Mouse (Mus musculus): ENCODE data around the gene Hnrnpk.
A peak's percentile ranks its signal among the peaks of the same experiment; 100 is the strongest.
"Not testable (repeated sequence)": the region's sequence is repeated elsewhere in the genome, so short reads cannot be mapped to it uniquely, and the experiment has no call there.

Hnrnpk gene

DNA sequence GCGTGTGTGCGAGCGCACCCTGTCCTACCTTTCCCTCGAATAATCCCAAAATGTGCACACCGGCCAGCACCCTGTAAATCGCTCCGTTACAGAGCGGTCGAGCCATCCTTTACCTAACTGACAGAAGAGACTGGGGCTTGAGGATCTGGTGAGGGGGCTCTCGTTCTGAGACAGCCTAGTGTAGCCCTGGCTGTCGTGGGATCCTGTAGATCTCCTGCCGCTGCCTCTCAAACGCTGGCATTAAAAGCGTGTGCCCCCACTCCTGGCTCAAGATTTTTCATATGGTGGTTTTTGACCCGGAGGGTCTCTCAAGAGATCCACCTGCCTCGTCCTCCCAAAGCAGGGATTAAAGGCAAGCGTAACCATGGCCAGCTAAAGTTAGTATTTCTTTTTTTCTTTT lies at the start of gene Hnrnpk:
Hnrnpk (minus strand) TSS at position 101 of the 400 bp plus-strand sequence.
- not testable (repeated sequence) for DNase-seq (ENCODE audit: low read depth)

DNA sequence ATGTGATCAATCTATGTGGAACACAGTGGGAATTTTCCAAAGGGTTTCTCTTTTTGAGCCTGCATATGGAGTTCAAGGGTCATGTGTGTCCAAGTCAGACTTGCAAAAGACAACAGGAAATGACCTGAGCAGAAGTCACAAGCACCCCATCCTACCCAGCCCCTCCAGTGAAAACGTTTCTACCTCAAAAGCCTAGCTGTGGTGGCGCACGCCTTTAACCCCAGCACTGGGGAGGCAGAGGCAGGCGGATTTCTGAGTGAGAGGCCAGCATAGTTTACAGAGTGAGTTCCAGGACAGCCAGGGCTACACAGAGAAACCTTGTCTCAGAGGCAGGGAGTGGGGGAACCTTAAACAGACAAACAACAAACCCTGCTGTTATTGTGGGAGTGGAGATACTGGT lies 49.1 kb upstream of the Hnrnpk start:
- no peak for DNase-seq (ENCODE audit: low read depth)

DNA sequence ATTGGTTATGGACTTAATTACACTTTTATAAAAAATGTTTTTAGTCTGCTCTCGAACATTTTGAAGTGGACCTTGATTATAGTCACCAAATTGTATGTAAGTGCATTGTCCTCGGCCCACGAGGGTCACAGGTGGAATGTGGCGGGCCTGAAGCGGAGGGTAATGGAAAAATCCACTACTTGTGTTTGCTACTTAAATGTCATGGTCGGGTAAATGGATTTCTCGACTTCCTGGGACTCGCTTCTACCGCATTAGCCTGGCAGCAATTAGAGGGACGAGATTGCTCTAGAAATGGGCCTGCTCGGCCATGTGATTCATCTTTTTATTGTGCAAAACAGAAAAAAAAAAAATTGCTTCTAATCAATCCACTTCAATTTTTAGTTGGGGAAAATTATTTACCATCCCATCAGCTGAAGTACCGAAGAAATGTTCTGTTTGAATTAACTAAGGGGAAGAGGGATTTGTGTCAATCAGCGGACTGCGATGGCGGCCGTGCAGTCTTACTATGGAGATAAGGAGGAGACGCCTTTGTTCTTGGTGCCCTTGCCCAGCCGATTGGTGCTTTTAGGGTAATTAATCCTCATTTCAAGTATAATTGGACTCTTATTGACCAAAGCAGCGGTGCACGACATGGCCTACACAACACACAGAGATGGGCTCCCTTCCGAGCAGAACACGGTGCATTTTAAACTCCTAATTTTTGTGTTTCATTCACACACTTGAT lies 47.5 kb upstream of the Hnrnpk start:
- DNase-seq (ENCODE audit: low read depth): no peak

DNA sequence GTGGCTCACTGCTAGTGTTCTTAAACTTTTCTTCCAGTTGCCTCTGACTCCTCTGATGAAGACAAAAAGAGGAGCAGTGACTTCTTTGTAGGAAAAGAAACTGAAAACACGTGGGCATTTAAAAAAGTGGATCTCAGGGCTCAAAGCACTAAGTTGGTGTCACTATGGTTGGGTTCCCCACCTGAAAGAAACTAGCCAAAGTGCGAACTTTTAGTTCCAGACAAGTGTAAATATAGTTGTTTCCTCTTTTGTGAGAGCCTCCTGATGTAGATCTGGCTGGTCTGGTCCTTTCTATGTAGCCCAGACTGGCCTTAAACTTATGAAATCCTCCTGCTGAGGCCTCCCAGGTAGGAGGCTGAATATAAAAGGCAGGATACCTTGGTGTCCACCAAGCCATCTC lies 43.4 kb upstream of the Hnrnpk start:
- no peak for DNase-seq (ENCODE audit: low read depth)

DNA sequence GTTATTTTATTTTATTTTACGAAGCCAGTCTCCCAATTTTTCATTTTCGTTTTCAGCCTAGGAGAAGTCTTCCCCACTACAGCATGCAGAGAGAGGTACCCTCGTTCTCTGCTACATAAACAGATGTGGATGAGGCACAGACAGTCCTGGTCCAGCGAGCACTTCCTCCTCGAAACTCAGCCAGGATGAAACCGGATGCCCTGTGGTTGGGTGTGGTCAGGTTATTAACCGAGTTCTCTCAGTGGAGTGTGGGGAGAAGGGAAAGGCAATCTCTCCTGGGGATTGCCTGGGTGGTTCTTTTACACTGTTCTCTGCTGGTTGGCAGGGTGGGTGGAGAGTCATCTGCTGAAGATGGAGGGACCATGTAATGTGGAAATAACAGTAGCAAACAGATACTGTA lies 40.6 kb upstream of the Hnrnpk start:
- DNase-seq (ENCODE audit: low read depth): peak; percentile 50

DNA sequence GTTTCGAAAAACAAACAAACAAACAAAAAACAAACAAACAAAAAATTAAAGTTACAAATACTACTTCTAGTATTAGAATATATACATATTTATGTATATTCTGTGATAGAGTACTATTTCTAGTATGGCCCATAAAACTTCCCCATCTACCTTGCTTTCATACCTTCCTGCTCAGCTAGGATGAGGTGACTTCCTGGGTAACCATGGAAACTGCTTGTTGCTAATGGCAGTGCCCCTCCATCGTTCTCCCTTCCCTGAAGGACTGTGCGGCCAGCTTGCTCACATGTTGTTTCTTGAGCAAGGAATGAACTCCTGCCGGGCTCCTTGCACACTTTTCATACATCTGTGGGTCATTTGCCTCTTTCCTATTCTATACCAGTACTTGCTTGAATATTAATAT lies 40.2 kb upstream of the Hnrnpk start:
- no peak for DNase-seq (ENCODE audit: low read depth)

DNA sequence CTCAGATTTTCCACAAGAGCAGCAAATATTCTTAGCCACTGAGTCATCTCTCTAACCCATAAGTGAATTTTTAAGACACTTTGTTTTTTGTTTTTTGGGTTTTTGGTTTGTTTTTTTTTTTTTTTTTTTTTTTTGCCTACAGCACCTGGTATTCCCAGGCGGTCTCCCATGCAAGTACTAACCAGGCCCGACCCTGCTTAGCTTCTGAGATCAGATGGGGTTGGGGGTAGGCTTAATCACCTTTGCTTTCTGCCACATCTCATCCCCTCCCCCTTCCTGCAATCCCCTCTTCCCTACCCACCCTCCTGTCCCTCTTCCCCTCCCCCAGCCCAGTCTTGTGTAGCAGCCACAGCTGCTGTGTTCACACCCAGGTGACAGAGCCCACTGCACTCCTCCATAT lies 36.6 kb upstream of the Hnrnpk start:
- DNase-seq (ENCODE audit: low read depth): no peak

DNA sequence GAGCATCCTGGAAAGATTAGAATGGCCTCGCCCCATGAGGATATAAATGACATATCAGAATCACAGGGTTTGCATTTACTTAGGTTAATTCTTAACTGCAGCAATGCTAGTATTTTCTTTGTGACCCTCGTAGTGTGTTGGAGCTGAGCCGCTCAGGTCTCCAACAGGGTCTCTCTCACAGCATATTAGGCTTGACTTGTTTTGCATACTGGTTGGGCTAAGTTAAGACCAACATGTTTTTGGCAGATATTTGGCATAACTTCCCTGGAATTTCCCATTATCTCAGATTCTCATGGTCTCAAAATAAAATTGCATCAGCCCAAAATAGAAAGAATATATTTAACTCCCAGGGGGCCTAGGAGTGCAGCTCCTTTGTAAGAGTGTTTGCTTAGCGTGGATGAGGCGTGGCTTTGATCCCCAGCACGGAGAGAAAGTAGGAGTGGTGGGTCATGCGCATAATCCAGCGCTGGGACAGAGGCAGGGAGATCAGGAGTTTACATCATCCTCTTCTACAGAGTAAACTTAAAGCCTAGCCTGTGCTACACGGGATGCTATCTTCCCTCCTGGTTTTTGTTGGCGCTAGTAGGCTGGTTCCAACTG lies 20.0 kb upstream of the Hnrnpk start:
- no peak for DNase-seq (ENCODE audit: low read depth)

DNA sequence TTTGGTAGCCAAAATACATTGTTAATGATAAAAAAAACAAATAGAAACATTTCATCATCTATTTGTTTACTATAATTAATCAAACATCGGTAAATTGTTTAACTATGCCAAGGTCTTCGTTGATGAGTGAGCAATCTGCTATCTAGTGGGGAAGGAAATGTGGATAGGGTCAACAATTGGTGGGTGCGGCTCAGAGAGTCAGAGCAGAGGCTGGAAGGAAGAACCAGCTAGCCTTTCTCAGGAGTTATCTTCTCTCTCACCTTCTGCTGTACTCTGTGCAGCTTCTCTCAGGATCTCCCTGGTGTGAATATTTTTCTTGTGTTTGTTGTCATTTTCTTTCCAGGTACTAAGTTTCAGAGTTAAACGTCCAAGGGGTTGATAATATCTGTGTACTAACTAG lies 19.1 kb upstream of the Hnrnpk start:
- no peak for DNase-seq (ENCODE audit: low read depth)

DNA sequence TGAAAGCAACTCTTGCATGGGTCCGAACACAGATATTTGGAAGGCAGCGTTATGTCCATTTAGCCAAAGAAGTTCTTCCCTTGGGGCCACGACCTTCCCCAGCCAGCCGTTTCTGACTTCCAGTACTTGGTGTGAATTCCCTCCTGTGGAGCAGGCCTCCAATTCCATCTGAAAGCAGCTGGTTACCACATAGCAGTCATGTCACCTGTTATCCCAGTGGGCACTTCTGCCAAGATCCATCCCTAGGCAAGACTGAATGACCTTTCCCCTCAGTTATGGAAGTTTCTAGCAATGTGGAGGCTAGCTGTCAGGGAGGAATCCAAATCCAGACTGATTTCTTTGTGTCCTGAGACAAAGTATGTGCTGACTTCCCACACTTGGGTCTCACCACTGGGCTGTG lies 17.9 kb upstream of the Hnrnpk start:
- DNase-seq (ENCODE audit: low read depth): no peak

DNA sequence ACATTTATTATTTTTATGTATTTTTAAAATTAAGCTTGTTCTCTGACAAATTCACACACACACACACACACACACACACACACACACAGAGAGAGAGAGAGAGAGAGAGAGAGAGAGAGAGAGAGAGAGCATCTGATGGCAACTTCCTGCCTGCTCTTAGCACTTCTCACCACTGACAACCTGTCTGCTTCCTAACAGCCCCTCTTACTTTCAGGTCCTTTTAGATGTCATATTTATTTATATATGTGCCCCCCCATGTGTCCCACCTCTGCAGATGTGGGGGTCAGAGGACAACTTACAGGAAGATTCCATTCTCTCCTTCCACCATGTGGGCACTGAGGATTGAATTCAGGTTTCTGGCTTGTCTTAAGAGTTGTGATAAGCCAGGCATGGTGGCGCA lies 16.1 kb upstream of the Hnrnpk start:
- no peak for DNase-seq (ENCODE audit: low read depth)

DNA sequence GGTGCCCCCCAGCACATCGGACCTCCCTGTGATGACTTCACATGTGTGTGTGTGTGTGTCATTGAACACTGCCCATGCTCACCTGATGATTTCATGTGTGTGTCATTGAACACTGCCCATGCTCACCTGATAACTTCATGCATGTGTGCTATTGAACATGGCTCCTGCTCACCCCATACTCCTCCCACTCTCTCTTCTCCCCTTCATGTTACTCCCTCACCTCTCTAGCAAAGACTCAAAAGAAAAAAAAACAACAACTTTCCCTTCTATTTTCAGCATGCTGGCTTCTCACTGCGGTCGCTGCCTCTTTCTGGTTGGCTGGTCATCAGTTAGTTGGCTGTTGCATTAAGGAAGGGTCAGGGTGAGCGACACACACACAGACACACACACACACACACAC lies 15.5 kb upstream of the Hnrnpk start:
- no peak for DNase-seq (ENCODE audit: low read depth)

DNA sequence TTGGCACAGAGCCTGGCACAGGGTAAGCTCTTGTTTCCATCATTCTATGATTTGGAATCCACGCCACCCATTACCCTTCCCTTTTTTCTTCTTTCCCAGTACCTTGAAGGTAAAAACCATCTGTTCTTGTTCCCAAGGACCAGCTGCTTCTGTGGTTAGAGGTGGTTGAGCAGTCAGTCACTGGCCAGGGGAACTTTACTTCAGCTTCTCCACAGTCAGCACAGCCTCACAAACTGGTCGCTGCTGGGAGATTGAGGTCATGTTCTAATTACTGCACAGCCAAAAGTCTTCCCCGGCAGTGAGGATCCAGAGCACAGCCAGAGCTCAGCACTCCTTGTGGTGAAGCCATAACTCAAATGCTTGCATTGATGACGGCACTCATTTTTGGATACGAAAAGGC lies 12.7 kb upstream of the Hnrnpk start:
- no peak for DNase-seq (ENCODE audit: low read depth)

DNA sequence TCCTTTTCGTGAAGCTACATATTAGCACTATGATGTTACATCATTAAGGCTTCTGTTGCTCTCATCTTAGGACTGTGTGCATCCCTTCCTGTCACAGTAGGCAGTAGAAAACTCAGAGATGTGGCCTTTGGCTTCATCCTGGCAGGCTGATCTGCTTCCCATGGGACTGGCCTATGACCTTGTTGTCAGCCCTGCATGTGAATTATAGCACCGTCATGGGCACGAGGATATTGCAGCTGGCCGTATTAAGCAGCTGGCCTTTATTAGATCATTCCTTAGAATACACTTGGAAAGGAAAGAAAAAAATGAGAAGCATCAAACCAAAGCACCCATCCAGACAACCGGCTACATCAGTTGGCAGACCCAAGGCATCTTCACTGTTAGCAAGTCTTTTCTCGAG lies 12.2 kb upstream of the Hnrnpk start:
- DNase-seq (ENCODE audit: low read depth): no peak

DNA sequence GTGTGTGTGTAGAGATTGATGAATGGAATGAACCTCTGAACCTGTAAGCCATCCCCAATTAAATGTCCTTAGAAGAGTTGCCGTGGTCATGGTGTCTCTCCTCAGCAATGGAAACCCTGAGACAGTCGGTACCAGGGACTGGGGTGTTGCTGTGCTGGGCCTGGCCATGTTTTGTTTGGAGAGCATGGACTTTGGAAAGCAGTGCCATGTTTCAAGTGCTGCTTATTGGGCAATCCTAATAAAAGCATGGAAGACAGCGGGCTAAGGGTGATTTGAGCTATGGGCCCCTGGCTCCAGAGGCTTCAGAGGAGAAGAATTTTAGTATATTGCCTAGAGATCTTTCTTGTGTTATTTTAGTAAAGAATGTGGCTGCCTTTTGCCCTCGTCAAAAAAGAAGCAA lies 7.9 kb upstream of the Hnrnpk start:
- no peak for DNase-seq (ENCODE audit: low read depth)

DNA sequence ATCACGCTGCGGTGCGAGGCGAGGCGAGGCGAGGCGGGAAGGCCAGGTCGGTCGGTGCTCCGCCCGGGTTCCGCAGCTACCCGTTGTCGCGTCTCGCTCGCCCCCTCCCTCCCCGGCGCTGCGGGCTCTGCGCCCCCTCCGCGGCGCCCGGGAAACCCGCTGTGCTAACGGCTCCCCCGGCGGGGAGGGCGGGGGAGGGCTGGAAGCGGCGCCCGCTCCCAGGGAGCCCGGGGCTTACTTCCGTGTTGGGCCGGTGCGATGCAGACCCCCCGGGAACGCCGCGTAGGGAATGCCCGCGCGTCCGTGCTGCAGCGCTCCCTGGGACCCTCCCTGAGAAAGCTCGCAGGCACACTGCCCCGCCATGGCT lies 416 bp downstream of the Hnrnpk start:
- no peak for DNase-seq (ENCODE audit: low read depth)

DNA sequence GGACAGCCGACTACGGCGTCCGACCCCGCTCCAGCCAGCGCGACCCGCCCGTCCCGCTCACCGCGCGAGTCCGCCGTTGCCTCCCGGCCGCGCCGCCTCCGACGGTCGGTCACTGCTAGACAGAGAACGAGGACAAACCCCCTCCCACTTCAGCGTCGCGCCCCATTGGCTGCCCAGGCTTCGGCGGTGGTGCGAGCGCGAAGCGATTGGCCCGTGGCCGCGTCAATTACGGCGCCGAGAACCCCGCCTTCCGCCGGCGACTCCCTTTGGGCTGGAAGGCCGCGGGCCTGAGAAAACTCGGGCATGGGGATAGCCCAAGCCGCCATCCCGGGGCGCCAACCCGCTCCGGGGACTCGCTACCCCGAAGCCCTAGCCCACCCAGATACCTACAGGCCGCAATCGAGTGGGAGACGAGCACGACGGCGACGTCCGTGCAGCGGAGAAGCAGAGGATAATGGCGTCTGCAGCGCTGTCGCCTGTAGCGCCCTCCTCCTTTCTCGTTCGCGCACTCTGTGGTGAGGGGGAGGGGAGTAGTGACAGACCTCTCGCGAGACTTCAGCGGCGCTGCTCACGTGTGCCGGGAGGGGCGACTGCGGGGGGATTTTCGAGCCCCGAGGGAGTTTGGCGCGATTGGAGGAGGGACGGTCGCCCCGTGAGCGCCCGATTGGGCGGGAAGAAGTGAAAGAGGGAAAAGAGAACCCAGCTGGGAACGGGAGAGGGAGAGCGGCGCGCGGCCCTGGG lies 970 bp downstream of the Hnrnpk start, which contains the start of gene Rmi1:
Rmi1 (plus strand) TSS at position 246 of the 741 bp plus-strand sequence.
- peak; percentile 97 for DNase-seq (ENCODE audit: low read depth)

DNA sequence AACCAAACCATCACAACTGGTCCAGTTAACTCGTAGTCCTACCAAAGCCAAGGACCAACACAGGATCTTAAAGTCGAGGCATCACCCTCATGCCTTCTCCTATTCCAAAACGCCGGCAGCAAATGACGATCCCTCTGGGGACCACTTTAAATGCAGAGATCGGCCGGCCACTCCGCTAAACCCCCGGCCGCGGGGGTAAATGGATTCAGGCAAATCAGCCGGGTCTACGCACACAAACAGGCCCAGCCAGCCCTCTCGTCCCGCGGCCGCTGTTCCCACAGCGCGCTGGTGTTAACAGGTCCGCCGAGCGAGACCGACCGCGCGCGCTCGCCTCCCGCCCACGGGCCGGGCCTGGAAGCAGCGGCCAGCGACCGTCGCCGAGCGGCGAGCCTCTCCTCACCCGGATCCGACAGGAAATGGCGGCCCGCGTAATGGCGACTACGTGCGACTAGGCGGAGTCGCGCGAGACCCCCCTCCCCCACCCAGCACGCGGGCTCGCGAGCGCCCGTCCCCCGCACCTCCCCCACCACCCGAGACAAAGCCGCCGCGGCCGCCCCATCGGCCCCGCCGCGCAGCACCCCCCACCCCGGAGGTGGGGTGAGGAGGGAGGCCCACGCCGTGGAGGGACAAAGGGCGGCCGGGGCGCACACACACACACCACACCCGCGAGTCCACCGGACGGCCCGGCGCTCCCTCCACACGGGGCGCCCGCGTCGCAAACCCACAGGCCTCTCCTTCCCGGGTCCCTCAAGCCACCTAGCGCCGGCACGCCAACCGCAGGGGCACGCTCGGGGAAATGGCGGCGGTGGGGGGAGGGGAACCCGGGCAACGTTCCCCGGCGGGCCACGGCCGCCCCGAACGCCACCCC lies 1.8 kb downstream of the Hnrnpk start:
- DNase-seq (ENCODE audit: low read depth): no peak

DNA sequence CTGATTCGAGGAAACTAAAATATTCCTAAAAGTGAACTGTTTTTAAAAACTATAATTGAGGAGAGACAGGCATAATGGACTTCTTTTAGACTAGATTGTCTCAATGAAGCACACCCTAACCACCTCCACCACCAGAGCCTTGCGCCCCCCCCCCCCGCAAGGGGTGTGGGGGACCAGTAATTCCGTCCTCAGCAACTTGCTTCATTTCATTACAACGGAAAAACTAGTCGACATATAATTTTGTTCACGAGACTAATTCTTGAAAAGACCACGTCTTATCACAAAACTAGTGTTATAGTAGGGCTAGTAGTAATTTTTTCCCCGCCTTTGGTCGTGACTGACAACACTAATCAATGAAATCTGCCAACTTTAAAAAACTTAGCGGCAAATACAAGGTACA lies 2.6 kb downstream of the Hnrnpk start:
- DNase-seq (ENCODE audit: low read depth): no peak

DNA sequence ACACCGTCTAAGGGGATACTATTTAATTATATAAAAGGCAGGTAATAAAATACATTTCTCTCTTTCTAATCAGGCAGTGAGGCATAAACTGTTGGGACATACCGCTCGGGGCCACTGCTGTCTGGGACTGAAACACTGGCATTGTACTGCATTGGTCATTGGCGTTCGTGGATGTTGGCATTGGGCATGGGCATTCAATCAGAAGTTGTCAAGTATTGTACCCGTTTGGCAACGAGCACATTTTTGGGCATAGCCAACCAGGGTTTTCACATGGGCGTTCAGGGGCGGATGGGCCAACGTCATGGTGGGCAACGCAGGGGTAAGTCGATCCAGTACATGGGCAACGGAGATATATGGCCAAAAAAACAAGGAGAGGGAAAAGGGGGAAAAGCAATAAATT lies 5.5 kb downstream of the Hnrnpk start:
- no peak for DNase-seq (ENCODE audit: low read depth)

DNA sequence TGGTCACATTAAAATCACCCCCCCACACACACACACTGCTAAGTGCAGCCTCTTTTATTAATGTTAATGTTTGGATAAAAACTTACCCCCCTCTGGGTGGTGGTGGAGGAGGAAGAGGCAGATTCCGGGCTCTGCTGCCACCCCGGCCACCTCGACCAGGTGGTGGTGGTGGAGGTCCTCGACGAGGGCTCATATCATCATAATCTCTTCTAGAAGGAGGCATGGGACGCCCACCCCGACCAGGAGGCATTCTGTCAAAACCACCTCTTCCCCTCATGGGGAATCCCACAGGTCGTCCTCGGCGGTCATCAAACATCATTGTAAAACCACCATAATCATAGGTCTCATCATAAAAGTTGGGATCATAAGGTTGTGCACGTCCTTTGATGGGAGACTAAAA lies 8.8 kb downstream of the Hnrnpk start:
- DNase-seq (ENCODE audit: low read depth): not testable (repeated sequence)

DNA sequence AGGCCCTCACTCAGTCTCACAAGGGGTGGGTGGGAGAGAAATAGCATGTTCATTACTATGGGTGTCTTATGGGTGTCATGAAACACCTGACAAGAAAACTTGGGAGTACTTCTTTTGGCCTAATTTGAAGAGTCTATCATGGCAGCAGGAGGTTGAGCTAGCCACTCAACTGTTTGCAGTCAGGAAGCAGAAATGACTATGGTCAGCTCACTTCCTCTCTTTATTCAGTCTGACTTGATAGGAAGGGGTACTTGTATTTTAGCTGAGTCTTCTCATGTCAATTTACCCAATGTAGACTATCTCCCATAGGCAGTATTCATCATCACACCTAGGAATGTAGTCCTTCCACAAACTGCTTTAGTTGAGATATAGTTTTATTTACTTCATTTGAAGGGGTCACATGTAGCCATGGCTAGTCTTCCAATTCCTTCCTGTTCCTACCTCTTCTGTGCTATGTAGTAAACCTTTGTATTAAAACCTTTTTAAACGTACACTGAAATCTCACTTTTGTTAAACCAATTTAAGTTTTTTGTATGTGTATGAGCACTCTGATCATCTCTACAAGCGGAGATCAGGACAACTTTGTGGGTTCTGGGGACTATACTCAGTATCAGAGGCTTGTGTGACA lies 13.7 kb downstream of the Hnrnpk start:
- DNase-seq (ENCODE audit: low read depth): no peak
